Mouse (Mus musculus): ENCODE measurements around the gene Rgs3. TPM values are rescaled to one million over a fixed set of nuclear protein-coding genes. Genes with fewer than 3 reads are reported as not detected.

Gene Rgs3
- polyA plus RNA-seq, 1 experiment from 2014 or later: 49.1 TPM

DNA sequence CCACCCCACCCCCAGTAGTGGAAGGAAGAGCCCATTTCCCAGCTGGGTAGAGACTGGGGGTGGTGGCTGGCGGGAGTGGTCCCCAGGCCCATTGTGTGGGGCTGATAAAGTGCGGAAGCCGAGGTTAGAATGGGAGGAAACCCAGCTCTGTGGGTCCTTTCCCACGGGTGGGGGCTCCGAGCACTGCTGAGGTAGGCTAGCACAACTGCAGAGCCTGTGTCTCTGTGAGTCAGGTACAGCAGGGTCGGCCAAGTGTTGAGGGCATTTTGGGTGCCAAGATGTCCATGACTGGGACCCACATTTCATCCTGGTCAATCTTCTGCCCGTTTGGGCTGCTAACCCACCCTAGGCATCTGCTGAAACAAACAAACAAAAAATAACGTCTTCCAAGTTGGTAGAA, 135.9 kb downstream of the Rgs3 start:
- 73% methylated on average over 8 of the region's 8 CpGs for WGBS
- H3K27ac ChIP-seq (replicated peaks; ENCODE audit: low read depth, low read length): no peak overlapping the region

DNA sequence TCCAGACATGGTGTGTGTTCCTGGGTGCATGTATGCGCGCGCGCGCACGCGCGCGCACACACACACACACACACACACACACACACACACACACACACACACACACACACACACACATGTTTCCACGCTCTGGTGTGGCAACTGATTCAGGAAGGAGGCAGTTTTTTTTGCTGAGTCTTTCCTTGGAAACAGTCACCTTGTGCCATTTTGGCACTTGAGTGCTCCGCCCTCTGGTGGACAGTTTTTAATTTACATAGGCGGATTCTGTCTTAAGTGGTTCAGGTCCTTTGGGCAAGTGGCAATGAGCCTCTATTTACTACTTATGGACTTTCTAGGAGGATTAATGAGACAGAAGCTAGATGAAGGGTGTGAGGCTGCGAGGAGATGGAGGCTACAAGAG, 136.3 kb downstream of the Rgs3 start:
- Histone ChIP-seq H3K36me3 (ENCODE audit: control insufficient read depth, insufficient read depth, low read length) (peaks cover 65% of the 10 kb centered on the region), H3K9ac (replicated peaks; ENCODE audit: low read length) (no peak overlapping the region), H3K4me1 (ENCODE audit: control insufficient read depth, insufficient read depth, low read length) (peaks cover 18% of the 10 kb centered on the region), H3K4me3 (replicated peaks; ENCODE audit: low read depth, low read length) (no peak overlapping the region), H3K27me3 (ENCODE audit: control insufficient read depth, insufficient read depth, low read length) (no peaks in the 10 kb centered on the region), H3K9me3 (ENCODE audit: control insufficient read depth, low read length) (no peaks in the 10 kb centered on the region), H3K4me2 (ENCODE audit: low read length) (no peak overlapping the region), H3K27ac (replicated peaks; ENCODE audit: low read depth, low read length) (no peak overlapping the region)
- 75% methylated on average over 13 of the region's 13 CpGs for WGBS
- no peak for ATAC-seq (ENCODE audit: low FRiP score, low TSS enrichment)
- peak; percentile 94 for DNase-seq

More for the DNA sequence above, 135.9 kb downstream of the Rgs3 start:
- Histone ChIP-seq H3K9ac (replicated peaks; ENCODE audit: low read length) (no peak overlapping the region), H3K9me3 (ENCODE audit: control insufficient read depth, low read length) (no peaks in the 10 kb centered on the region), H3K36me3 (ENCODE audit: control insufficient read depth, insufficient read depth, low read length) (peaks cover 64% of the 10 kb centered on the region), H3K27me3 (ENCODE audit: control insufficient read depth, insufficient read depth, low read length) (no peaks in the 10 kb centered on the region), H3K4me2 (ENCODE audit: low read length) (no peak overlapping the region), H3K4me3 (replicated peaks; ENCODE audit: low read depth, low read length) (no peak overlapping the region), H3K4me1 (ENCODE audit: control insufficient read depth, insufficient read depth, low read length) (peaks cover 18% of the 10 kb centered on the region)
- ATAC-seq (ENCODE audit: low FRiP score, low TSS enrichment): no peak
- no peak for DNase-seq

DNA sequence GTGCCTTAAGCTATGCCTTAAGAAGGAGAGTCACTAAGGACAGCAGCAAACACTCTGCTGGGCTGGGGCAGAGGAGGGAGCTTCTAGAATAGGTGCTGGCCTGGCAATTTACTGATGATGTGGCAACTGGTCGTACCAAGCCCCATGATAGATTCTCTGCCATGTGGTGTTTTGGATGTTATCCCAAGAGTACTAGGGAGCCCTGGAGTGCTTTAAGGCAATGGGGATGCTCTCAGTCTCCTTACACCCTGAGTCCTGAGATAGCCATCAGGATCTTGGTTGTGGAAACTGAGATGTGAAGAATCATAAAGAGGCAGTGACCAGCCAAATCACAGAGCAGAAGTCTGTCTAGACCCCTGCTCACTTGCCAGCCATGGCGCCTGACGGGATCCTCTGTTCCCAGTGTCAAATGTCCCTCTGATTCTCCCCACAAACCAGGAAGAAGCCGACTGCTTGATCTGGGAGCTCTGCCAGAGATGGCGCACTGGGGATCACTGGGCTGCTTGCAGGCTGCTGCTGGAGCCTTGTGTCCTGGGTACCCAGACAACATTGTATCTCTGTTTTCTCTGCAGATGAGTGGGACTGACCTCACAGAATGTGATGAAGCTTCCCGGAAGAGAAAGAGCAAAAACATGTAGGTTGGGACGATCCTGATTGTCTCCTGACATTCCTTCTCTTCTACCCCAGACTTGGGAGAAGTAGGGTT, 137.2 kb downstream of the Rgs3 start:
- H3K27me3 ChIP-seq (ENCODE audit: control insufficient read depth, insufficient read depth, low read length): no peaks in the 10 kb centered on the region
- no peak for ATAC-seq (ENCODE audit: low FRiP score, low TSS enrichment)
- H3K27ac ChIP-seq (replicated peaks; ENCODE audit: low read depth, low read length): no peak overlapping the region
- H3K4me2 ChIP-seq (ENCODE audit: low read length): no peak overlapping the region
- H3K4me1 ChIP-seq (ENCODE audit: control insufficient read depth, insufficient read depth, low read length): peaks cover 18% of the 10 kb centered on the region
- DNase-seq: peak; percentile 32
- peaks cover 66% of the 10 kb centered on the region for H3K36me3 ChIP-seq (ENCODE audit: control insufficient read depth, insufficient read depth, low read length)
- H3K9ac ChIP-seq (replicated peaks; ENCODE audit: low read length): no peak overlapping the region
- no peak overlapping the region for H3K4me3 ChIP-seq (replicated peaks; ENCODE audit: low read depth, low read length)
- no peaks in the 10 kb centered on the region for H3K9me3 ChIP-seq (ENCODE audit: control insufficient read depth, low read length)
- 63% methylated on average over 7 of the region's 7 CpGs for WGBS

DNA sequence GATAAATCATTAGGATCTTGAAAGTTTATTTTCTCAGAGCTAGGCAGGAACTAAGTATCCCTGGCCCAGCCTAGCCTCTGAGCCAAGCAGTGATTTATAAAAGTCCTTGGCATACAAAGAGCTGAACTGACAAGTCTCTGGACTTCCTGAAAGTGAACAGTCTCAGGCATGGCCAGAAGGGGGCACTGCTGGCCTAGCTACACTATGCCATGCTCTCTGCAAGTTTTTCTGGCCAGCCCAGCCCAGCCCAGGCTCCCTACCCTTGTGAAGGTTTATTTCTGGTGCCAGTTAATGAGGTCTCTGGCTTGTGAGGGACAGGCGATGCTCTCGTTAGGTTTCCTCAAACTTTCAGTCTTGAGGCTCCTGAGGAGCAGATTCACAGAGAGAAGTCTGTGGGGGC, 137.8 kb downstream of the Rgs3 start:
- no peaks in the 10 kb centered on the region for H3K27me3 ChIP-seq (ENCODE audit: control insufficient read depth, insufficient read depth, low read length)
- no peaks in the 10 kb centered on the region for H3K9me3 ChIP-seq (ENCODE audit: control insufficient read depth, low read length)
- WGBS: 30% methylated on average over 2 of the region's 2 CpGs
- H3K9ac ChIP-seq (replicated peaks; ENCODE audit: low read length): no peak overlapping the region
- H3K36me3 ChIP-seq (ENCODE audit: control insufficient read depth, insufficient read depth, low read length): peaks cover 60% of the 10 kb centered on the region
- H3K4me3 ChIP-seq (replicated peaks; ENCODE audit: low read depth, low read length): no peak overlapping the region
- DNase-seq (peak; percentile 82), ATAC-seq (ENCODE audit: low FRiP score, low TSS enrichment) (peak; percentile 18; the same call in 1 of the 2 replicates)
- peaks cover 18% of the 10 kb centered on the region for H3K4me1 ChIP-seq (ENCODE audit: control insufficient read depth, insufficient read depth, low read length)
- no peak overlapping the region for H3K4me2 ChIP-seq (ENCODE audit: low read length)
- H3K27ac ChIP-seq (replicated peaks; ENCODE audit: low read depth, low read length): no peak overlapping the region

DNA sequence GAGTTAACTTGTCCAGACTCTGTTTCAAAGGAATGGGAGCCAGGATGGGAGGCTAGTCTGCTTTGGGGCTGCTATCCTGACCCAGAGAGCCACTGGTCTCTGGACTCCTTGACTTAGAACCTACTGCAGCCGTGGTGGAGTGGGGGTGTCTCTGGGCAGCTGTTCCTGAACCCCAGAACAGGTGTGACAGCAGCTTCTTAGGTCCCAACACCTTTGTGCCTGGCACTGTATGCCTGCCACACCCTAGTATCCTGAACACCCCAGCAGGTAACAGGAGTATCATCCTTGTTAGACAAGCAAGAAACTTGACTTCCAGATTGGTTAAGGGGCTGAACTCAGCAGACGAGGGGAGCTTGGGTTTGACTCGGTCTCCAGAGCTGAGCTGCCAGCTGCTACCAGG, 138.9 kb downstream of the Rgs3 start:
- H3K4me2 ChIP-seq (ENCODE audit: low read length): no peak overlapping the region
- H3K36me3 ChIP-seq (ENCODE audit: control insufficient read depth, insufficient read depth, low read length): peaks cover 64% of the 10 kb centered on the region
- H3K27ac ChIP-seq (replicated peaks; ENCODE audit: low read depth, low read length): no peak overlapping the region
- H3K27me3 ChIP-seq (ENCODE audit: control insufficient read depth, insufficient read depth, low read length): no peaks in the 10 kb centered on the region
- DNase-seq: no peak
- no peak overlapping the region for H3K9ac ChIP-seq (replicated peaks; ENCODE audit: low read length)
- H3K4me1 ChIP-seq (ENCODE audit: control insufficient read depth, insufficient read depth, low read length): peaks cover 18% of the 10 kb centered on the region
- no peak overlapping the region for H3K4me3 ChIP-seq (replicated peaks; ENCODE audit: low read depth, low read length)
- no peaks in the 10 kb centered on the region for H3K9me3 ChIP-seq (ENCODE audit: control insufficient read depth, low read length)
- ATAC-seq (ENCODE audit: low FRiP score, low TSS enrichment): no peak
- 66% methylated on average over 3 of the region's 3 CpGs for WGBS

DNA sequence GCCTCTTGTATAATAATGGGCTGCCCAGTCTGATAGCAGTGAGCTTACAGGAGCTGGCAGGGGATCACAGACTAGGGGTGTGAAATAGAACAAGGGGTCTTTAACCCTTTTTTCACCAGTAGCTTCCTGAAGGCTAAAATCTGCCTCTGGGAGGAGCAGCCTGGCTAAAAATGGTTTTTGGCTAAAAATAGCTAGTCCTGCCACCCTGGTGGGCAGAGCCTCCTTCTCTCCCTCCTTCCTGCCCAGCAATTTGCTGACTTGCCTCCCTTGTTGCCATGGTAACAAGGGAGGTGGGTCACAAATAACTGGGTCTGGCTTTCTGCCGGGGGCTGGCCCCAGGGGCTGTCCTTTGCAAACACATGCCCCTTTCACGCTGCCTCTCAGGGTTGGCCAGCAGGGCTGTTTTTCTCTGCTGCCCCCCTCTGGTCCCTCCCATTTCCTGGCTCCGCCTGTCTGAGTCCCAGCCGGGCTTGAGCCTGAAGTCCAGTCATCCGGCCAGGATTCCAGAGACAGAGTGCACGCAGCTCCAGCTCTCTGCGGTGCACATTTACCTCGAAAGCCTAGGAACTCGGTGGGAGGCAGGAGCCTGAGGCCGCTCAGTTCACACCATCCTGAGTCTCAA, 139.7 kb downstream of the Rgs3 start:
- Histone ChIP-seq H3K27ac (replicated peaks; ENCODE audit: low read depth, low read length) (peak overlapping the region; percentile 55), H3K9ac (replicated peaks; ENCODE audit: low read length) (no peak overlapping the region; the same call in 1 of the 2 replicates), H3K4me2 (ENCODE audit: low read length) (peak overlapping the region; percentile 37), H3K27me3 (ENCODE audit: control insufficient read depth, insufficient read depth, low read length) (no peaks in the 10 kb centered on the region), H3K4me1 (ENCODE audit: control insufficient read depth, insufficient read depth, low read length) (peaks cover 18% of the 10 kb centered on the region), H3K9me3 (ENCODE audit: control insufficient read depth, low read length) (no peaks in the 10 kb centered on the region), H3K4me3 (replicated peaks; ENCODE audit: low read depth, low read length) (no peak overlapping the region), H3K36me3 (ENCODE audit: control insufficient read depth, insufficient read depth, low read length) (peaks cover 65% of the 10 kb centered on the region)
- WGBS: 1% methylated on average over 10 of the region's 10 CpGs
- ATAC-seq (ENCODE audit: low FRiP score, low TSS enrichment) (peak; percentile 83), DNase-seq (peak; percentile 91)

DNA sequence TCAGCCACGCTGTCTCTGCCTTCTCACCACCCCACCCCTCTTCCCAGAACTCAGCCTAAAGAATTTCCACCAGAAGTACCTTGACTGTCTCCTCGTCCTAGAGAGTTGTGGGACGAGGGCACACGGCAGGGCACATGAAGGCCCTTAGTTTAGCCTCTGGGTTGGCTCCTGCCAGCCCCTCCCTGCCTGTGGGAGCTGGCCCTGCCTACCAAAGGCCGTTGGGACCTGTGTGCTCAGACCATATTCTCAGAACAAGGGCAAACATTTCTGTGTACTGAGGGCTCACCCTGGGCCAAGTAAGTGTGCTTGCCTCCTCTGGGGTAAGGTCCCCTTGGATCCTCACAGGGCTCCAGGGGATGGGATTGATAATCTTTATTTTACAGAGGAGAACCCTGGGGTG, 140.8 kb downstream of the Rgs3 start:
- H3K27me3 ChIP-seq (ENCODE audit: control insufficient read depth, insufficient read depth, low read length): no peaks in the 10 kb centered on the region
- 79% methylated on average over 5 of the region's 5 CpGs for WGBS
- peaks cover 18% of the 10 kb centered on the region for H3K4me1 ChIP-seq (ENCODE audit: control insufficient read depth, insufficient read depth, low read length)
- no peak overlapping the region for H3K27ac ChIP-seq (replicated peaks; ENCODE audit: low read depth, low read length)
- no peaks in the 10 kb centered on the region for H3K9me3 ChIP-seq (ENCODE audit: control insufficient read depth, low read length)
- H3K4me3 ChIP-seq (replicated peaks; ENCODE audit: low read depth, low read length): no peak overlapping the region
- H3K4me2 ChIP-seq (ENCODE audit: low read length): peak overlapping the region; percentile 37; the same call in 1 of the 2 replicates
- peaks cover 65% of the 10 kb centered on the region for H3K36me3 ChIP-seq (ENCODE audit: control insufficient read depth, insufficient read depth, low read length)
- DNase-seq (no peak), ATAC-seq (ENCODE audit: low FRiP score, low TSS enrichment) (no peak)
- no peak overlapping the region for H3K9ac ChIP-seq (replicated peaks; ENCODE audit: low read length)

DNA sequence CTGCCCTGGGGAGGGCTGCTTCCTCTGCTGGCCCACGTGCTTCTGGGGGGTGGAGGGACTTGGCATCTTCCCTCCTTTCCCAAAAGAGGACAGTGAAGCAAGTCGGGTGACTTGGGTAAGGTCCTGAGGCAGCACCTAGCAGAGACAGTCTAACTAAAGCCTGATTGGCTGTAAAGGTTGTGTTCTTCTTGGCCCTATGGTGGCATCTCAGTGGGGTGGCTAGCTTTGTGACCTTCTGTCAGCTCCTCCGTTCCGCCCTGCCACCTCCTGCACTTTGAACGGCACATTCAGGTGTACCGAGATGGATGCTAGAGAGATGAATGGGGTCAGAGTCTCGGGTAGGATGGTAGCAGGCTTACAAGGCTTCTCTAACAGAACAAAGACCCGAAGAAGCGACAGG, 143.5 kb downstream of the Rgs3 start:
- no peak overlapping the region for H3K27ac ChIP-seq (replicated peaks; ENCODE audit: low read depth, low read length)
- no peak overlapping the region for H3K9ac ChIP-seq (replicated peaks; ENCODE audit: low read length)
- H3K4me2 ChIP-seq (ENCODE audit: low read length): no peak overlapping the region
- H3K27me3 ChIP-seq (ENCODE audit: control insufficient read depth, insufficient read depth, low read length): no peaks in the 10 kb centered on the region
- H3K36me3 ChIP-seq (ENCODE audit: control insufficient read depth, insufficient read depth, low read length): peaks cover 51% of the 10 kb centered on the region
- WGBS: 73% methylated on average over 9 of the region's 9 CpGs
- ATAC-seq (ENCODE audit: low FRiP score, low TSS enrichment) (no peak), DNase-seq (no peak)
- no peak overlapping the region for H3K4me3 ChIP-seq (replicated peaks; ENCODE audit: low read depth, low read length)
- no peaks in the 10 kb centered on the region for H3K9me3 ChIP-seq (ENCODE audit: control insufficient read depth, low read length)
- H3K4me1 ChIP-seq (ENCODE audit: control insufficient read depth, insufficient read depth, low read length): peaks cover 18% of the 10 kb centered on the region

DNA sequence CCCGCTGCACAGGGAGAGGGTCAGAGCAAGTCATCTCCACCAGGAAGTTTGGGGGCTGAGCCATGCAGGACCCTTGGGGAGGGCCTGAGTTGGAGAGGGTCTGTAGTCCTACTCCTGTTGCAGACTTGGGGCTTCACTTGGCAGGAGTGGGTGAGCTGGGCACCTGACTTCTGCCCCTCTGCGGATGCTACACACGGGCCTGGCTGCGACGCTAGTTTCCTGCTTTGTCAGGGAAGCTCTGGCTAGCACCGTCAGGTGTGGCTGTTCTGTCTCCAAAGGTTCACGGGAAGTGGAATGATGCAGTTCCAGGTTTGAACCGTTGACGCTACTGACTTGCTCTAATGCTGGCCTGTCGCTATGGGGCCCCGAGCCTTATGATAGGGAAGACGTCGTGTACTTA, 144.6 kb downstream of the Rgs3 start:
- Histone ChIP-seq H3K9me3 (ENCODE audit: control insufficient read depth, low read length) (no peaks in the 10 kb centered on the region), H3K27ac (replicated peaks; ENCODE audit: low read depth, low read length) (no peak overlapping the region), H3K36me3 (ENCODE audit: control insufficient read depth, insufficient read depth, low read length) (peaks cover 46% of the 10 kb centered on the region), H3K4me2 (ENCODE audit: low read length) (no peak overlapping the region), H3K9ac (replicated peaks; ENCODE audit: low read length) (no peak overlapping the region), H3K27me3 (ENCODE audit: control insufficient read depth, insufficient read depth, low read length) (no peaks in the 10 kb centered on the region), H3K4me1 (ENCODE audit: control insufficient read depth, insufficient read depth, low read length) (peaks cover 7% of the 10 kb centered on the region; the same call in 1 of the 2 replicates), H3K4me3 (replicated peaks; ENCODE audit: low read depth, low read length) (no peak overlapping the region)
- DNase-seq: no peak
- ATAC-seq (ENCODE audit: low FRiP score, low TSS enrichment): no peak
- WGBS: 95% methylated on average over 13 of the region's 13 CpGs

Measured in midbrain, embryonic 14.5 days (tissue).